Mouse (Mus musculus) olfactory bulb, adult 2 months (tissue): ENCODE measurements at regions not wholly inside any gene's neighbourhood (a gene's known extent, or its start where the extent isn't known, plus 50 kb on each side); places are given as distances from the start of the nearest gene placed in this dataset.

Source experiments
- CTCF ChIP-seq: fragments of 200-500 bp; IDR thresholded peaks from 2 replicates; pipeline ENCODE4 v1.5.1; 2012; ENCODE audit warnings: low read depth, mild to moderate bottlenecking, low read length, moderate library complexity; ENCODE audit not compliant: insufficient read depth
- POLR2A ChIP-seq: fragments of 200-500 bp; IDR thresholded peaks from 2 replicates; pipeline ENCODE4 v1.6.1; 2012; ENCODE audit warnings: mild to moderate bottlenecking, low read depth, low read length, moderate library complexity; ENCODE audit not compliant: insufficient read depth

- TF ChIP-seq CTCF = no peak
- TF ChIP-seq POLR2A = no peak
Measured at GRCm38 (mm10) chr13:60481946-60482345, 119.8 kb upstream of the Dapk1 start.
